Mouse (Mus musculus): Measurements from ENCODE around the gene 1110065P20Rik. TPM values are rescaled to one million over a fixed set of nuclear protein-coding genes. Genes with fewer than 3 reads are reported as not detected.
A peak's percentile ranks its signal among the peaks of the same experiment; 100 is the strongest.

Gene 1110065P20Rik
- total RNA-seq (2015) (4.4 and 6.7 TPM in 2 replicates), total RNA-seq (2017) (4.0 and 6.3 TPM in 2 replicates)

DNA sequence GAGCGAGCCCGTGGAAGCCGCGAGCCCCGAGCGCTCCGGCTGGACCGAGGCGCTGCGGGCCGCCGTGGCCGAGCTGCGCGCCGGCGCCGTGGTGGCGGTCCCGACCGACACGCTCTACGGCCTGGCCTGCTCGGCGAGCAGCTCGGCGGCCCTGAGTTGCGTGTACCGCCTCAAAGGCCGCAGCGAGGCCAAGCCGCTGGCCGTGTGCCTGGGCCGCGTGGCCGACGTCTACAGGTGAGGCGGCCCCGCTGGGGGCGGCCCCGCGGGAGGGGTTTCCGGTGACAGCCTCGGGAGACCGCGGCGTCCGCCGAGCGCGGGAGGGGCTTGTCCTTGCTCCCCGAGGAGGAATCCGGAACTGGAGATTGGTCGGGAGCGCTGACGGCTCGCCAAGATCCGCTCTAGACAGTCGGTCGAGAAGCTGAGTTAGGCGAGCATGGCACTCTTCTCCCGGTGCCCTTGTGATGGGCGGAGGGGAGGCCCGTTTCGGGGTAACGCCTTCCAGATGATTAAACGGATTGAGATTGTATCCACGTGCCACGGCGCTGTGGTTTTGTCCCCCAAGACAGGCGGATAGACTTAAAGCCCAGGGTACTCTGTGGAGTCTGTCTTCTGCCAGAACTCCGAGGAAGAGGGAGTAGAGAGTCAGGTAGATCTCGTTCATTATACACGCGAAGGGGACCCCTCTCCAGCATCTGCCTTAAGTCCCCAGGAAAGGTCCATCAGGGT lies at the start of gene 1110065P20Rik:
Gene 1110065P20Rik, minus strand, starts transcription at position 264 of the 726 bp plus-strand sequence.
- ATAC-seq (replicated peaks; ENCODE audit: poor library complexity), result peak; percentile 36

DNA sequence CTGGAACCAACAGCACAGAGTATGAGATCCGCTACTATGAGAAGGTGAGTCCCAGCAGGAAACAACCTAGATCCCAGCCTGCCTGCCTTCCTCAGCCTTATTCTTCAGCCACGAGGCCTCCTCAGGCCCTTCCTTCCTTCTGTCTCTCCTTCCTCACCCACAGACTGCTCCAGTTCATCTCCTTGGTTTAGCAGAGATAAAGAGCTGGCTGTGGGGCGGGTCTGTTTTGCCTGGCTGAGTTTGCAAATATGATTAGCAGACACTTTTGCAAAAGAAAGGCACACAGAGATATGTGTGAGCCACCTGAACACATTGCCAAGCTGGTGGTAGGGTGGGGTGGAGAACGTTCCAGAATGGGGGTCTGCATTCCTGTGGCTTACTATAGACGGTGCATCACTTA lies 48.9 kb upstream of the 1110065P20Rik start:
- peak; percentile 71 for ATAC-seq (replicated peaks; ENCODE audit: poor library complexity)

DNA sequence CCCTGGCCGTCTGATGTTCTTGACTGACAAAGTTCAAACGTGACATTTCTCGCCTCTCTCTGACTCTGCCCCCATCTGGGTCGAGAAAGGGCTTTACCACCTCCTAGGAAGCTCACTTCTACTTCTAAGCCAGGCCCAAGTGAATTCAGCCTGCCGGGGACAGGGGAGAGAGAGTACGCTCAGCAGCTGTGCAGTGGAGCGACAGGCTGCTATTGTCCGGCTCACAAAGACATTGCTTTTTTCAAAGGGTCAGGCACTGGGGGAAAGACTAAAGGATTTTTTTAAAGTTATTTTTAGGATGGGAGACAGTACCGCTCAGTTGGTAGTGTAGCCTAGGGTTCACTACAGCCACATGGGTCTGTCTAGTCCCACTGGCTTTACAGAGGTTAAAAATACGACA lies 47.4 kb upstream of the 1110065P20Rik start:
- ATAC-seq (replicated peaks; ENCODE audit: poor library complexity), result no peak

DNA sequence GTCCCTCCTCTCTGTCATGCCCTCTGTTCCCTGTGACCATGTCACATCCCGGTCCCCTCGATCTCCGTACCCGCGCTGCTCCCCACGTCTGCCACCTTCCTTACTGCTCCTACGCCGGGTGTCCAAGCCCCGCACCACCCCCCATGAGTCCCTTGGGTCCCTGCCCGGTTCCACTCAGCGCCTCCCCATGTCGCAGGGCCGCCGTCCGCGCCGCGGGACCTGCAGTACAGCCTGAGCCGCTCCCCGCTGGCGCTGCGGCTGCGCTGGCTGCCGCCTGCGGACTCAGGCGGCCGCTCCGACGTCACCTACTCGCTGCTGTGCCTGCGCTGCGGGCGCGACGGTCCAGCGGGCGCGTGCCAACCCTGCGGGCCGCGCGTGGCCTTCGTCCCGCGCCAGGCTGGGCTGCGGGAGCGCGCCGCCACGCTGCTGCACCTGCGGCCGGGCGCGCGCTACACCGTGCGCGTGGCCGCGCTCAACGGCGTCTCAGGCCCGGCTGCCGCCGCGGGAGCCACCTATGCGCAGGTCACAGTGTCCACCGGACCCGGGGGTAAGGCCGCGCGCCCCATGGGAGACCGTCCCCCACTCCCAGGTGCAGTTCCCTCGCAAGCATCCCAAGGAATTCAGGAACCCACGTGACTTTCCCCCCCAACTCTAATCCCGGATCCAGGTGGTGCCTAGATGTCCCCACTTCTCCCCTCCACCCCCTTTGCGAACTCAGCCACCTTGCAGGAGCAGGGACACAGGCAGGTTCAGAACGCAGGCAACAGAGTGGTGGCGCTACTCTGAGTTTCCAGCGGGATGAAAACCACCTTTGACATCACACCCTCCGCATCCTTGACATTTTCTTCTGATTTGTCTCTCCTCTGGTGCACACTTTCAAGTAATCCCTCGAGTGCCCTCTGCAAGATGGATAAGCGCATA lies 43.8 kb upstream of the 1110065P20Rik start:
- ATAC-seq (replicated peaks; ENCODE audit: poor library complexity), result 0 out of 2 replicates have a peak, but pooled peaks have one; percentile 31

DNA sequence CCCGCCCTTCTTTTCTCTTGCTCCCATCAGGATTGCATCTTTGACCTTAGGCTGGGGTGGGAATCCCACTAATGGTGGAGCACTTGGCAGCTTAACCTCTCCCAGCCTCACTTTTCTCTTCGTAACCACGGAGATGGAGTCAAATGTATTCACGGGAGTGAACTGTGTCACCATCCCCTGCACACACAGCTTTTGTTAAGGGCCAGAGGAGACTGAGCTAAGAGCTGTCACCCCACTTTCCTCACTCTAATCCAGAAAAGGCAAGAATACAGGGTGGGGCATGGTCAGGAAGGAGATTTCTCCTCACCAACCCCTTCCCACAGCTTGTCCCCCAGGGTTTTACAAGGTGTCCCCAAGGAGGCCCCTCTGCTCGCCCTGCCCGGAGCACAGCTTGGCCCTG lies 42.8 kb upstream of the 1110065P20Rik start:
- no peak for ATAC-seq (replicated peaks; ENCODE audit: poor library complexity)

DNA sequence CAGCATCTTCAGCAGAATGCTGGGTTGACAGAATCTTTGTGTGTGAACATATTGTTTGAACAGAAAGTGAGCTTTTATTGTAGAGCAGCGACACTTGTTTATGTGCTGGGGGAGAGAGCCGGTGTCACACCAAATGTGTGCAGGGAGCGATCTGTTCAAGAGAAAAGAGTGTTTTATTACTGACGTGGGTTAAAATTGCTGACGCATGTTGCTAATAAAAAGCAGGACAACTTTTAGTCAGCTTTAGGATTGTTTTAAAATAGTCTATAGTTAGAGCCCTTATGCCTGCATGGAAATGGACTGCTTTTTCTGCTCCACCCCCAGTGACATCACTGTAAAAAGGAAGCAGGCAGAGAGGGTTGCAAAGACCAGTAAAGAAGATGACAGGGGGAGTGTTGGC lies 39.8 kb upstream of the 1110065P20Rik start:
- no peak for ATAC-seq (replicated peaks; ENCODE audit: poor library complexity)

DNA sequence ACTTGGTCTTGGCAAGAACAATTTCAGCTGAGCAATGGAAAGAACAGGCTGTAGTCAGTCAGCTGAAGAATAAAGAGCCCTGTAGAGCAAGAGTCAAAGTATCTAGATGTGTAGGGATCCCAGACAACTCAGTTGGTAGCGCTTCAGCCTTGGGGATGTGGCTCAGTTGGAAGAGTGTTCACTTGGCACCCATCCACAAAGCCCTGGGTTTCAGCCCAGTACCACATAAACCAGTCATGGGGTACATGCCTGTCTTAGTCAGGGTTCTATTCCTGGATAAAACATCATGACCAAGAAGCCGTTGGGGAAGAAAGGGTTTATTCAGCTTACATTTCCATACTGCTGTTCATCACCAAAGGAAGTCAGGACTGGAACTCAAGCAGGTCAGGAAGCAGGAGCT lies 38.9 kb upstream of the 1110065P20Rik start:
- no peak for ATAC-seq (replicated peaks; ENCODE audit: poor library complexity)

DNA sequence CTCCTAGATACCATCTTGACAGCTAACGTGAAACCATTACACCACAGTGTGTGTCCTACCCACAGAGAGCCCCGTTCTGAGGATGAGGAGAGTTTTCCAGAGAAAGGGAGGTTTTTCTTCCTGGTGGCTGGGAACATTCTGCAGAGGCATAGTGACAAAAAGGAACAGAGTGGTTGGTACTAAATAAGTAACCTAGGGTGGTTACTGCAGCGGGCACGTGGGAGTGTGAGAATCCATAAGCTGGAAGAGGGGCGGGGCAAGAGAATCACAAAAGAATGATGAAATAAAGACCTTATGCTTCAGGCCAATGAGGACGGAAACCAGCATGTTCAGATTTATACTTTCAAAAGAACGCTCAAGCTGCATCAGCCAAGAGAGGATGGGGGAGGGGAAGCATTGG lies 37.7 kb upstream of the 1110065P20Rik start:
- ATAC-seq (replicated peaks; ENCODE audit: poor library complexity), result no peak

DNA sequence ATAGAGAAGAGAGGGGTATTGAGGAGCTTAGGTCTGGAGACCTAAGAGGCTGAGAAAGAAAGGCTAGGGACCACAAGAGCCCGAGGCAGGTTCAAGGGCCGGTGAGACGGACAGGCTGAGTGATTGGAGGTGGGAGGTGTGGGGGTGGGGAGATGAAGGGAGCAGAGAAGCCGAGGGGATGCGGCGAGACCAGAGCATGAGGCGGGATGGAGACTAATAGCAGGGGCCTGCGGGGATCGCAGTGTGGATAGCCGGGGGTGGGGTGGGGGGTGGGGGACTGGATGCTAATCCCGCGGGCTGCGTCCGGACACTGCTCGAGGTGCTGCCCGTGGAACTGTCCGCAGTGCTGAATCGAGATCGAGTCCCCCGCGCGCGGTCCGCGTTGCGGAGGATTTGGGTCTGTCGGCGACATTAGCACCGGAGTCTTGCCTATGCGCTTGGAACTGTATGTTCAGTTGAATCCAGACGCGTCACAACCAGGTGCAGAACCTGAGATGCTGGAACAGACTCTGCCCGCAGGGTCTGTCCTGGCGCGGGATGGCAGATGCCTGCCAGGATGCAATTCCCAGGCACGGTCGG lies 31.2 kb upstream of the 1110065P20Rik start:
- ATAC-seq (replicated peaks; ENCODE audit: poor library complexity), result peak; percentile 82

DNA sequence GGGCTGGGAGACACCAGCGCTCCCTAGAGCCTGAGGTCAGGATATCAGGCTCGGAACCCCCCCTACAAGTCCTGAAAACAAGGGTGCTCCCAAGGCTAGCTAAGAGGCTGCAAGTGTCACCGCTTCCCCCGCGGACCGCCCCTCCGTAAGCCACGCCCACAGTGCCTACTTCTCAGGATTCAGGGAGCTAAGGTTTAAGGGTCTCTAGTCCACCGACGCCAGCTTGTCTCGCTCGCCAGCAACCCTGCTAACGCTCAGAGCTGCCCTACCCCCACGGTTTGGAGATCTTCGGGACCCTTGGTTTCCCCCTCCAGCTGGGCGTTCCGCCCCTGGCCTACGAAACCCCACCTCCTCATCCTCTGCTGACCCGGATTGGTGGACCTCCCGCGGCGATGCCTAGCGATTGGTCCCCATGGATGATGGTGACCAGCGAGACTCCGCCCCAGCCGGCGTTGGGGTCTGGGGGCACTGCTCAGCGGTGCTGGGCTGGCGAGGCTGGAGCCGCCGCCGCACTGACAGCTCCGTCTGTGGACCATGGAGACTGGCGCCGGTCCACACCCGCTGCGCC lies 30.4 kb upstream of the 1110065P20Rik start:
- ATAC-seq (replicated peaks; ENCODE audit: poor library complexity), result 0 out of 2 replicates have a peak, but pooled peaks have one; percentile 18

DNA sequence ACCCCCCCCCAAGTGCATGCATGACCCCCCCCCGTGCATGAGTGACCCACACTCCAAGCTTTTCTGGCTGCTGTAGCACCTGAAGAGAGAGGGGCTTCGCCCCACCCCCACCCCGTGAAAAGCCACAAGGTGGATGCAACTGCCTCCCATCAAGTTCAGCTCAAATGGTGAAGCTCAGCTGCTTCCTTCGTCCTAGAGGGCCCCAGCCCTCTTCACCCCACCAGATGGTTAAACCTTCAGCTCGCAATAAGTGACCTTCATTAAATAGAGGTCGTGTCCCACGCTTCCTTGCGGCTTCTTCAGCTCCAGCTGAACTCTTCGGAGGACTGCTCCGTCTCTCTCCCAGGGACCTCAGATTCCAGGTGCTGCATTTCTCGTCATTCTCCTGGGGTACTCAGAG lies 29.6 kb upstream of the 1110065P20Rik start, which contains the start of gene Epha10:
Gene Epha10, plus strand, starts transcription at position 301 of the 400 bp plus-strand sequence.
- ATAC-seq (replicated peaks; ENCODE audit: poor library complexity), result no peak

DNA sequence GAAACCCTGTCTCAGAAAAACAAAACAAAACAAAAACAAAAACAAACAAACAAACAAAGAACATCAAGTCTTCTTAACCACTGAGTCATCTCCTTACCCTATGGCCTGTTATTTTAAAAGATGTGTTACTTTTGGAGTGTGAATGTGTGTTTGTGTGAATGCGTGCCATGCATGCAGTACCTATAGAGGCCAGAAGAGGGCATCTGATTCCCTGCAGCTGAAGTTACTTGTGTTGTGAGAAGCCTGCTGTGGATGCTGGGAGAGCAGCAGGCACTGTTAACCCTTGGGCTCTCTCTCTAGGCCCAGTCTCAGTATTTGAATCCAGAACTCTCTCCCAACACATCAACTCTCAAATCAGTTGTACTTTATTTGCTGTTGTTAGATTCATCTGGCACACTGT lies 21.7 kb upstream of the 1110065P20Rik start:
- no peak for ATAC-seq (replicated peaks; ENCODE audit: poor library complexity)

DNA sequence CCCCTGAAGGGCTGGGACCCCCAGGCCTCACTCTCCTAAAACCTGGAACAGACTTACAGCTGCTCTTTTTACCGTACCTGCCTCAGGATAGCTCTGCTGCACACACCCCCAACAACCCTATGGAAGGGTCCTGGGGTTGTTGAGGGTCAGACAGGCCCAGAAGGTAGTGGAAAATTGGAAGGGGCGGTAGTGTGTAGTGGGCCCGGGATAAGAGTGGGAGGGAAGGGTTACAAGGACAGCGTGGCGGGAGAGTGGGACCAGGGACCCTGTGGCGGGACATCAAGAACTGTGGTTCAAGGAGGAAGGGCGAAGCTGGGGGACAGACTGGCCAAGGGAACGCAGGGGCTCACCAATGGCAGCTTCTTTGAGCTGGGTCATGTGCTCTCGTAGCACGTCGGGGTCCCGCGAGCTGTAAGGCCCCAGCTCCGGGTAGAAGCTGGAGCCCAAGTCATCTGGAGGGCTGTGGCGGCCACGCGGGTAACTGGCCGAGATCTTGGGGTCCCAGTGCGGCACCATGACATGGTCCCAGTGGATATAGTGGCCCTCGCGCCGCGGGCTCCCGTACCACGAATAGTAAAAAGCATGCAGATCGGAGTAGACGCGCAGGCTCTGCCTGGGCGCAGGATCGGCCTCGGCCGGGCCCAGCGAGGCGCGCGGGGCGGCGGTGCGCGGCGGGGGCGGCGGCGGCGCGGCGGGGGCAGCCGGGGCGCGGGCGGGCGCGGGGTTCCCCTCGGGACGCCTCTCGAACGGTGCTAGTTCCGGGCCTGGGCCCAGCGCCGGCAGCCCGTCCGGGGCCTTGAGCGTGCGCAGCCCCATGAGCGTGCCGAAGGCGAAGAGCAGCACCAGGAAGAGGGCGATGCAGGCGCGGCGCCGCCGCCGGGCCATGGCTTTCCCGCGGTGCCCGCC lies 10.5 kb upstream of the 1110065P20Rik start, which contains the start of gene Maneal:
Gene Maneal, minus strand, starts transcription at position 889 of the 906 bp plus-strand sequence.
- no peak for ATAC-seq (replicated peaks; ENCODE audit: poor library complexity)

DNA sequence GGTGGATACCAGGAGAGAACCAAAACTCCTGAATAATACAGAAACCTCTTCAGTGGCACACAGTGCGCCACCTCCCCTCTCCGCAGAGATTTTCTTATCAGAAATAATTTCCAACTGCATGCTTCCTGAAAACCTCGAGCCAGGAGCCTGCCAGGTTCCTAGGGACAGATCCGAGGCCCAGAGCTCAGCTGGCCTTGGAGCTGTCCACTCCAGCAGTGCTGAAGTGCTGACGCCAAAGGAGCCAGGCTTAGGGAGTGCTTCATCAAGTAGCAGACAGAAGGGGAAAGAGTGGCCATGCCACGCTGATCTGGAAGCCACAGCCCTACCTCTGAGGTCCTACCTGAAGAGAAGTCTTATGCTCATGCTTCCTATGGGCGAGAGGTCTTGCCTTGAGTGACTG lies 9.4 kb upstream of the 1110065P20Rik start:
- peak; percentile 88 for ATAC-seq (replicated peaks; ENCODE audit: poor library complexity)

DNA sequence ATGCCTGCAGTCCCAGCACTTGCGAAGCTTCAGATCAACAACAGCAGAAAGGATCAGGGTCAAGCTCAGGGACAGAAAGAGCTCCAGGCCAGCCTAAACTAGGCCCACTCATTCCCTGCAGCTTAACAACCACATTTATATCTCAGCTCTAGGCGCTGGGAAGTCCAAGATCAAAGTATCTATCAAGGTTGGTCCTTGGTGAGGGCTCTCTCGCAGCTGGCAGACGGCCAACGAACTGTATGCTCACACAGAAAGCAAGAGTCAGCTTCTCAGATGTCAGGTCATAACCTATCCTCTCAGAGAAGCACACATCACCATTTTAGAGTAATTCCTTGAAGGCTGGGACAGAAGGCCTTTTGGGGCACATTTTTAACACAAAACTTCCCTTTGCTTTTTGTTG lies 7.4 kb upstream of the 1110065P20Rik start:
- ATAC-seq (replicated peaks; ENCODE audit: poor library complexity), result no peak

DNA sequence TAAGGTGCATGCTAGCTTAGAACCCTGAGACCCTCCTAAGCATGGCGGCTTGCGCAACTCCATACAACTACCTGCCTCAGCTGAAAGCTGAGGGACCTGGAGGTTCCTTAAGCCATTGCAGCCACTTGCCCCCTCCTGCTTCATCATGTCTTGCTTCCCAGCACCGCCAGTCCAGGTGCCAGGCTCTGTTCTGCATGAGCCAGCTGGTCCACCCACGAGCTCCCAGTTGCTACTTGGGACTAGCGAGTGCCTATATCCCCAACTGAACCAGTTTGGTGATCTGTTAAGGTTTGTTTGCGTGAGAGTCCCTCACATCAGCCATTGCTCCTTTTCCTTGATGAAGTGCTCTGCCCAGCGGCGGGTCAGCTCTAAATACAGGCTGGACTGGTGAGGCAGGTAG lies 5.3 kb upstream of the 1110065P20Rik start:
- no peak for ATAC-seq (replicated peaks; ENCODE audit: poor library complexity)

DNA sequence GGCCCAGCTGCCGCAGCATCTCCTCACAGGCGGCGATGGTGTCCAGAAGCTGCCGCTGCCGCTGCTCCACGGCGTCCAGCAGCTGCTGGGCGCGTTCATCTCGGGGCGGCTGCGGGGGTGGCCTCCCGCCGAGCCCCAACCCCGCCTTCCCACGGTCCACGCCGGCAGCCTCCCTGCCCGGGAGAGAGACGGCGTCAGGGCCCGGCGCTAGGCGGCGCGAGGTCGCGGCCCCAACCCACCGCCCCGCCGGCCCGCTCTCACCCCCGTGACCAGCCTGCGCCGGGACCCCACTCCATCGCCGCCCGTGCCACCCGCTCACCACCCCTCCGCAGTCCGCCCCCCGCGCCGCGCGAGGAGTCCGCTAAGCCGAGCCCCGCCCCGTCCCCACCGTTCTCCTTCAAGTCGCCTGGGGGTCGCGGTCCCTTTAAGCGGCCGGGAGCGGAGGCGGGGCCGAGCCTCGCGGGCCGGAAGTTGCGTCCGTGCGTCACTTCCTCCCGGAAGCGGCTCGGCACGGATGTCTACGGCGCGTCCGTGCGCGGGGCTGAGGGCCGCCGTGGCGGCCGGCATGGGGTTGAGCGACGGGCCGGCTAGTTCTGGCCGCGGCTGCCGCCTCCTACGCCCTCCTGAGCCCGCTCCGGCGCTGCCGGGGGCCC lies 609 bp downstream of the 1110065P20Rik start, which contains the start of gene Yrdc:
Gene Yrdc, plus strand, starts transcription at position 419 of the 653 bp plus-strand sequence.
- ATAC-seq (replicated peaks; ENCODE audit: poor library complexity), result peak; percentile 82

DNA sequence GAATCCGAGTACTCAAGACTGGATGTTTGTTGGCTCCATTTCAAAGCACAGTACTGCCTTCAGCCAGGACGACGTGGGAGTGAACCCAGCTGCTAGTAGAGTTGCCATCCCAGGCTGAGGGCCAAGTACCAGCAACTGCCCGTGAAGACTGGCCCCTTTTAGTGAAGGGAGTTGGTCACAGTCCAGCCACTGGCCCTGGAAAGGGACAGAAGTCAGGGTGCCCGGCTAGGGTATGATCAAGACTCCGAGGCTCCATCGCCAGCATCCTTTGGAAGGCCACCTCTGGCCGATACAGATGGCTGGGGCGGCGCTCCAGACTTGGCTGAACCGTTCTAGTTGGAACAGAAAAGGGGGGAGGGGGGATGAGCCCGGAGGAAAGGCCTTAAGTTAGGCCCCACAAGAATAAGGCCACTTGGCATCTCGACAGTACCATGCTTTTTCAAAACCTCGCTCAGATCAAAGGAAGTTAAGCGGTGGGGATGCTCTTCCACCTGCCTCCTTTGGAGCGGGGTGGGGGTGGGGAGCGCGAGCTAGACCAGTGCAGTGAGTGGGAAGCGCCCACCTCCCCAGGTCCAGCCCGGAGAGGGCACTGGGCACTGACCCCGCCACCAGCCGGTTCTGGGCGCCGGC lies 1.2 kb downstream of the 1110065P20Rik start:
- no peak for ATAC-seq (replicated peaks; ENCODE audit: poor library complexity)

DNA sequence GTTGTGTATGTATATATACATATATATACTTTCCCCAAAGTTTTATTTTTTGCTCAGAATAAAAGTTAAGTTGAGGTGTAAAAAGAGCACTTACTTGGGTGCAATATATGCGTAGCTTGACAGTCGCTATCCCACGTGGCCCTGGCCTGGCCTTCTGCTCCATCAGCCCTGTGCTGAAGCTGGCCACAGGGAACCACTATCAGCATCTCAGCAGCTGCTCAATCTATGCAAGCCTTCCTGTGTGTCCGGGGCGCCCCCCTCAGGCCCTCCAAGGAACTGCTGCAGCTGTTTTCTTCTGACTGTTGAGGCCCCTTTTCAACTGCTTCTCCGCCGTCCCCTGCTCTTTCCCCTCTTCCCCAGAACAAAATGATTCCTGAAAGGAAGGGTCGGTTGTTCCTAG lies 3.4 kb downstream of the 1110065P20Rik start:
- ATAC-seq (replicated peaks; ENCODE audit: poor library complexity), result peak; percentile 69

Data from megakaryocyte progenitor cell, adult 5-6 weeks (primary cell).